Mouse (Mus musculus): ENCODE measurements around the gene Tmem245.

Tmem245 gene

GRCm38 (mm10) chr4:56865003-56865511, 82.2 kb downstream of the Tmem245 start, which contains the start of gene Ctnnal1:
TSS of gene Ctnnal1 (minus strand) at chr4:56865188.
- peak; percentile 59 for DNase-seq (ENCODE audit: low read depth, low spot score)

GRCm38 (mm10) chr4:56864417-56865001, 82.7 kb downstream of the Tmem245 start:
- DNase-seq (ENCODE audit: low read depth, low spot score): no peak

GRCm38 (mm10) chr4:56864016-56864415, 83.2 kb downstream of the Tmem245 start:
- DNase-seq (ENCODE audit: low read depth, low spot score): peak; percentile 74

GRCm38 (mm10) chr4:56861551-56861950, 85.7 kb downstream of the Tmem245 start:
- DNase-seq (ENCODE audit: low read depth, low spot score): no peak

- DNase-seq (ENCODE audit: low read depth, low spot score): no peak
Observed at GRCm38 (mm10) chr4:56858733-56859132, 88.5 kb downstream of the Tmem245 start.

GRCm38 (mm10) chr4:56856371-56856949, 90.8 kb downstream of the Tmem245 start:
- no peak for DNase-seq (ENCODE audit: low read depth, low spot score)

GRCm38 (mm10) chr4:56855935-56856334, 91.3 kb downstream of the Tmem245 start:
- no peak for DNase-seq (ENCODE audit: low read depth, low spot score)

- no peak for DNase-seq (ENCODE audit: low read depth, low spot score)
Observed at GRCm38 (mm10) chr4:56850724-56851123, 96.5 kb downstream of the Tmem245 start.

GRCm38 (mm10) chr4:56848044-56848443, 99.2 kb downstream of the Tmem245 start:
- DNase-seq (ENCODE audit: low read depth, low spot score): no peak

GRCm38 (mm10) chr4:56847400-56847799, 99.8 kb downstream of the Tmem245 start:
- DNase-seq (ENCODE audit: low read depth, low spot score): no peak

GRCm38 (mm10) chr4:56845896-56846533, 101.2 kb downstream of the Tmem245 start:
- DNase-seq (ENCODE audit: low read depth, low spot score): no peak

- DNase-seq (ENCODE audit: low read depth, low spot score): no peak
Observed at GRCm38 (mm10) chr4:56844911-56845310, 102.3 kb downstream of the Tmem245 start.

GRCm38 (mm10) chr4:56843963-56844362, 103.3 kb downstream of the Tmem245 start:
- no peak for DNase-seq (ENCODE audit: low read depth, low spot score)

GRCm38 (mm10) chr4:56842501-56842900, 104.7 kb downstream of the Tmem245 start:
- DNase-seq (ENCODE audit: low read depth, low spot score): no peak

GRCm38 (mm10) chr4:56840297-56840696, 106.9 kb downstream of the Tmem245 start:
- DNase-seq (ENCODE audit: low read depth, low spot score): no peak

- no peak for DNase-seq (ENCODE audit: low read depth, low spot score)
Observed at GRCm38 (mm10) chr4:56837661-56838060, 109.6 kb downstream of the Tmem245 start.

- DNase-seq (ENCODE audit: low read depth, low spot score): no peak
Observed at GRCm38 (mm10) chr4:56831998-56832397, 115.2 kb downstream of the Tmem245 start.

GRCm38 (mm10) chr4:56831013-56831609, 116.1 kb downstream of the Tmem245 start:
- DNase-seq (ENCODE audit: low read depth, low spot score): no peak

GRCm38 (mm10) chr4:56829511-56829921, 117.7 kb downstream of the Tmem245 start:
- DNase-seq (ENCODE audit: low read depth, low spot score): no peak

- no peak for DNase-seq (ENCODE audit: low read depth, low spot score)
Observed at GRCm38 (mm10) chr4:56828932-56829331, 118.3 kb downstream of the Tmem245 start.

- no peak for DNase-seq (ENCODE audit: low read depth, low spot score)
Observed at GRCm38 (mm10) chr4:56824231-56824630, 123.0 kb downstream of the Tmem245 start.

GRCm38 (mm10) chr4:56820017-56820550, 127.2 kb downstream of the Tmem245 start:
- peak; percentile 26 for DNase-seq (ENCODE audit: low read depth, low spot score)
